Mouse (Mus musculus) B cell, adult 67 days (primary cell): ENCODE measurements around the gene Hist1h3f. TPM values are rescaled to one million over a fixed set of nuclear protein-coding genes. Genes with fewer than 3 reads are reported as not detected.

Experiments used
- total RNA-seq, 2 experiments: library from RNA; stranded (reverse); gene quantifications; 4 replicates each; pipeline ENCODE4 v1.2.4; 2023

The Hist1h3f gene
- total RNA-seq, 2 experiments from 2014 or later: 111 to 119 TPM

Other genes starting within 250 kb of the Hist1h3f start
- 10 to 100 TPM; 20.6 to 20.7 TPM for gene Zfp322a, start 174.8 kb upstream of the Hist1h3f start, total RNA-seq
- gene Abt1, start 120.2 kb upstream of the Hist1h3f start, total RNA-seq: 10 to 100 TPM; 17.4 to 18.2 TPM
- gene Btn1a1, start 78.2 kb upstream of the Hist1h3f start, total RNA-seq: not detected
- under 1 TPM; 0.65 to 0.67 TPM for gene Btn2a2, start 55.2 kb upstream of the Hist1h3f start, total RNA-seq
- gene Hist1h4h, start 13.0 kb upstream of the Hist1h3f start, total RNA-seq: 100 to 1,000 TPM; 457 TPM
- 10 to 100 TPM; 21.3 to 28.8 TPM for gene Hist1h2af, start 10.1 kb upstream of the Hist1h3f start, total RNA-seq
- gene Hist1h3g, start 8.6 kb upstream of the Hist1h3f start, total RNA-seq: 1 to 10 TPM; 1.4 to 6.9 TPM
- 10 to 100 TPM; 10.0 to 13.0 TPM for gene Hist1h2bh, start 660 bp upstream of the Hist1h3f start, total RNA-seq
- 10 to 100 TPM; 55.2 to 82.9 TPM for gene Hist1h4f, start 7.6 kb downstream of the Hist1h3f start, total RNA-seq
- gene Hist1h1d, start 9.2 kb downstream of the Hist1h3f start, total RNA-seq: 10 to 100 TPM; 31.1 to 36.2 TPM
- gene Hist1h3e, start 18.3 kb downstream of the Hist1h3f start, total RNA-seq: 100 to 1,000 TPM; 326 to 342 TPM
- 10 to 100 TPM; 29.2 to 42.2 TPM for gene Hist1h2ae, start 27.2 kb downstream of the Hist1h3f start, total RNA-seq
- 100 to 1,000 TPM; 649 to 669 TPM for gene Hist1h2bg, start 27.3 kb downstream of the Hist1h3f start, total RNA-seq
- gene Hist1h2bf, start 30.1 kb downstream of the Hist1h3f start, total RNA-seq: 100 to 1,000 TPM; 327 to 367 TPM
- gene Hist1h2ad, start 30.3 kb downstream of the Hist1h3f start, total RNA-seq: 10 to 100 TPM; 42.6 to 61.1 TPM
- gene Hist1h3d, start 31.7 kb downstream of the Hist1h3f start, total RNA-seq: 10 to 100 TPM; 40.0 to 45.0 TPM
- 100 to 1,000 TPM; 183 to 195 TPM for gene Hist1h4d, start 37.5 kb downstream of the Hist1h3f start, total RNA-seq
- gene Hist1h2be, start 77.1 kb downstream of the Hist1h3f start, total RNA-seq: 10 to 100 TPM; 41.6 to 47.3 TPM
- 100 to 1,000 TPM; 385 to 413 TPM for gene Hist1h1e, start 78.5 kb downstream of the Hist1h3f start, total RNA-seq
- 10 to 100 TPM; 12.5 to 15.6 TPM for gene Hist1h2ac, start 139.9 kb downstream of the Hist1h3f start, total RNA-seq
- 10 to 100 TPM; 24.1 to 30.1 TPM for gene Hist1h2bc, start 140.1 kb downstream of the Hist1h3f start, total RNA-seq
- gene Hist1h1t, start 151.8 kb downstream of the Hist1h3f start, total RNA-seq: under 1 TPM; 0.65 to 0.84 TPM
- gene Hist1h4c, start 154.4 kb downstream of the Hist1h3f start, total RNA-seq: 100 to 1,000 TPM; 222 to 255 TPM
- gene Hfe, start 166.8 kb downstream of the Hist1h3f start, total RNA-seq: 1 to 10 TPM in 1 of 2 experiments, not detected in 1; 1.9 TPM
- gene Hist1h1c, start 194.8 kb downstream of the Hist1h3f start, total RNA-seq: 1,000 to 10,000 TPM in 1 of 2 experiments, 100 to 1,000 TPM in 1; 877 to 1,039 TPM
- 1 to 10 TPM; 6.8 to 7.4 TPM for gene Hist1h3c, start 201.6 kb downstream of the Hist1h3f start, total RNA-seq
- 10 to 100 TPM; 85.2 to 91.3 TPM for gene Hist1h2bb, start 202.7 kb downstream of the Hist1h3f start, total RNA-seq
- gene Hist1h2ab, start 207.1 kb downstream of the Hist1h3f start, total RNA-seq: 100 to 1,000 TPM; 102 to 130 TPM
- gene Hist1h3b, start 208.2 kb downstream of the Hist1h3f start, total RNA-seq: 10 to 100 TPM; 41.3 to 45.0 TPM
- 100 to 1,000 TPM in 1 of 2 experiments, 10 to 100 TPM in 1; 90.1 to 106 TPM for gene Hist1h4b, start 213.0 kb downstream of the Hist1h3f start, total RNA-seq
- 100 to 1,000 TPM; 142 to 168 TPM for gene Hist1h4a, start 217.2 kb downstream of the Hist1h3f start, total RNA-seq
- 100 to 1,000 TPM; 448 to 459 TPM for gene Hist1h3a, start 218.3 kb downstream of the Hist1h3f start, total RNA-seq
- 10 to 100 TPM; 39.6 TPM for gene Hist1h1a, start 219.6 kb downstream of the Hist1h3f start, total RNA-seq
- gene Trim38, start 225.9 kb downstream of the Hist1h3f start, total RNA-seq: not detected